Mouse (Mus musculus) myocyte (in vitro differentiated cells): ENCODE data around the gene Hba-a1.

Experiments used
- MYOD1 ChIP-seq, 3 experiments: IDR thresholded peaks; one replicate each; pipeline ENCODE4 v1.6.1; 2011; ENCODE audit warnings: control low read depth in 2 of 3, low read depth in 2 of 3, mild to moderate bottlenecking in 2 of 3, moderate library complexity in 1 of 3; ENCODE audit not compliant: insufficient read length in 2 of 3, control insufficient read depth in 1 of 3
- POLR2A ChIP-seq: IDR thresholded peaks from one replicate; pipeline ENCODE4 v1.6.1; 2011; ENCODE audit warnings: low read depth, mild to moderate bottlenecking, control low read depth, moderate library complexity; ENCODE audit not compliant: insufficient read length
- REST ChIP-seq: IDR thresholded peaks from one replicate; pipeline ENCODE4 v1.6.1; 2011; ENCODE audit warnings: mild to moderate bottlenecking, control low read depth, moderate library complexity; ENCODE audit not compliant: insufficient read depth, insufficient read length
- USF1 ChIP-seq: IDR thresholded peaks from one replicate; pipeline ENCODE4 v1.6.1; 2011; ENCODE audit warnings: low read depth, mild to moderate bottlenecking, control low read depth, moderate library complexity

DNA sequence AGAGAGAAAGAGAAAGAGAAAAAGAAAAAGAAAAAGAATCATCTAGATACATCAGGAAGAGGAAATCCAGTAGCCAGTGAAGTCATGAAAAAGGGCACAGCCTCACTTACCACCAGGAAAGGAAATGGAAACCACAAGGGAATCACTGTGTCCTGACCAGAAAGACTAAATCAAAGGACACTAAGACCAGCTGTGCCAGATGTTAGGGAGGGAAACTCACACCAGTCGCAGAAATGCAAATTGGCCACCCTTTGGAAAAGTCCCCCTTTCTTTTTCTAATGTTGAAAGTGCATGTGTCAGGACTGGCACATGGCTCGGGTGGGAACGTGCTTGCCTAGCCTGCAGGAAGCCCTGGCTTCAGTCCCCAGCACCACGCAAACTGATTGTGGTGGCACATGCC is 12.1 kb upstream of the Hba-a1 start:
- no peak for TF ChIP-seq USF1
- TF ChIP-seq POLR2A, result no peak
- no peak for TF ChIP-seq REST
- TF ChIP-seq MYOD1 (IDR thresholded peaks at IDR 0.05; ENCODE audit: control insufficient read depth in 1 of 3, insufficient read length in 2 of 3, low read depth in 2 of 3), result no peak
